Mouse (Mus musculus) neural tube, embryonic 14.5 days (tissue): ENCODE measurements at regions not wholly inside any gene's neighbourhood (a gene's known extent, or its start where the extent isn't known, plus 50 kb on each side); places are given as distances from the start of the nearest gene placed in this dataset.

Experiments used
- ATAC-seq: fragments of 200-750 bp; cut with Nextera tagmentation; 2 replicates; pipeline ENCODE4 v1.8.0; 2017; ENCODE audit warnings: low read depth, mild to moderate bottlenecking, moderate TSS enrichment, moderate library complexity
- H3K27ac ChIP-seq: fragments of 300-500 bp; sonication (generic); 2 replicates; pipeline ENCODE4 v1.5.1; 2014; ENCODE audit warnings: low read depth, mild to moderate bottlenecking, control low read depth, low read length, moderate library complexity, mixed read lengths
- H3K27me3 ChIP-seq: fragments of 300-500 bp; sonication (generic); 2 replicates; pipeline ENCODE4 v1.6.1; 2014; ENCODE audit warnings: low read length; ENCODE audit not compliant: control insufficient read depth, insufficient read depth
- H3K36me3 ChIP-seq: fragments of 300-500 bp; sonication (generic); 2 replicates; pipeline ENCODE4 v1.6.1; 2014; ENCODE audit warnings: low read length, mixed read lengths; ENCODE audit not compliant: control insufficient read depth, insufficient read depth
- H3K4me1 ChIP-seq: fragments of 300-500 bp; sonication (generic); 2 replicates; pipeline ENCODE4 v1.6.1; 2014; ENCODE audit warnings: low read length; ENCODE audit not compliant: control insufficient read depth, insufficient read depth
- H3K4me2 ChIP-seq: fragments of 300-500 bp; sonication (generic); 2 replicates; pipeline ENCODE4 v1.6.1; 2014; ENCODE audit warnings: mild to moderate bottlenecking, low read depth, low read length, control low read depth
- H3K4me3 ChIP-seq: fragments of 300-500 bp; sonication (generic); 2 replicates; pipeline ENCODE4 v1.5.1; 2014; ENCODE audit warnings: low read depth, low read length, control low read depth, mixed read lengths
- H3K9ac ChIP-seq: fragments of 300-500 bp; sonication (generic); replicated peaks from 2 replicates; pipeline ENCODE4 v1.6.1; 2014; ENCODE audit warnings: low read depth, mild to moderate bottlenecking, control low read depth, low read length, mixed read lengths
- H3K9me3 ChIP-seq: fragments of 300-500 bp; sonication (generic); 2 replicates; pipeline ENCODE4 v1.6.1; 2016; ENCODE audit warnings: low read length; ENCODE audit not compliant: control insufficient read depth
- WGBS: fragments of 180-500 bp; shearing (Covaris S2); extraction: QIAGEN DNeasy Blood & Tissue Kit; methylation state at CpG from one replicate; pipeline ENCODE4 v1.1.7; 2014; 5-methylcytosine and 5-hydroxymethylcytosine counted together

DNA sequence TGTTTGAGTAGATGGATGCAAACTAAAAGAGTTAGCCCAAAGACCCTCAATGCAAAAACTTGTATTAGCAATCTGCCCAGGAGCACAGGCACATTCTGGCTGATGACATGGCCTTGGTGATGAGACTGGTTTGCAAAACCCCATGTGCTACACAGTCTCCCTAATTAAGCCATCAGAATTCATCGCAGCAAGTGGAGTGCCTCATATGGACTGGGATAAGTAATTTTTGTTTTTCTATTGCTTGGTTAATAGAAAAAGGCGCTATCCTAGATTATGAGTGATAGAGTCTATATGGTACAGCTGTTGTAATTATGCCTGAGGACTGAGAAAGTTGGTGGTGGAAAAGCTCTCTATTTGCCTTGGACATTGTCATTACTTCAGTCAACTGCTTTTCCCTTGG lies 155.2 kb upstream of the Robo1 start:
- H3K27ac ChIP-seq: no peak overlapping the region
- no peak overlapping the region for H3K9ac ChIP-seq
- 59% methylated on average over 2 of the region's 2 CpGs for WGBS
- no peaks in the 10 kb centered on the region for H3K9me3 ChIP-seq
- H3K4me1 ChIP-seq: no peaks in the 10 kb centered on the region
- no peak overlapping the region for H3K4me2 ChIP-seq
- no peak overlapping the region for H3K4me3 ChIP-seq
- no peak for ATAC-seq
- no peaks in the 10 kb centered on the region for H3K36me3 ChIP-seq
- no peaks in the 10 kb centered on the region for H3K27me3 ChIP-seq

DNA sequence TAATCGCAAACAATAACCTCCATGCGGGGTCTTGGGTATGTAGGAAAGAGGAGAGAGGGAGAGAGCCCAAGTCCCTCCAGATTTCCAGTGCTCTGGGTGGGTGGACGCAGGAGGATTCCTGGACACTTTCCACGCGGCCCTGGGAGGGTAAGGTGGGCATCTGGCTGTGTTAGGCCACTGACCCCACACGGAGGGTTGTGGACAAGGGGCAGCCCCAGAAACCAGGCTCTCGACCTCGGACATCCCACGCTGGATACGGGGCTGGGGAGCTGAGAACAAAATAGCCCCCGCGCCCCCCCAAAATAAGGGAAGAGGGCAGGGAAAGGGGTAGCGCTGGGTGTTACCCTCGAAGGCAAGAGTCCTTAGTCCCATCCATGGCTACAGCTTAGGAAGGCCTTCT lies 150.2 kb upstream of the Robo1 start:
- H3K9ac ChIP-seq: no peak overlapping the region
- no peak overlapping the region for H3K4me2 ChIP-seq
- no peak overlapping the region for H3K27ac ChIP-seq
- no peaks in the 10 kb centered on the region for H3K4me1 ChIP-seq
- H3K9me3 ChIP-seq: no peaks in the 10 kb centered on the region
- H3K27me3 ChIP-seq: no peaks in the 10 kb centered on the region
- H3K4me3 ChIP-seq: no peak overlapping the region
- WGBS: 93% methylated on average over 14 of the region's 14 CpGs
- ATAC-seq: no peak
- no peaks in the 10 kb centered on the region for H3K36me3 ChIP-seq

DNA sequence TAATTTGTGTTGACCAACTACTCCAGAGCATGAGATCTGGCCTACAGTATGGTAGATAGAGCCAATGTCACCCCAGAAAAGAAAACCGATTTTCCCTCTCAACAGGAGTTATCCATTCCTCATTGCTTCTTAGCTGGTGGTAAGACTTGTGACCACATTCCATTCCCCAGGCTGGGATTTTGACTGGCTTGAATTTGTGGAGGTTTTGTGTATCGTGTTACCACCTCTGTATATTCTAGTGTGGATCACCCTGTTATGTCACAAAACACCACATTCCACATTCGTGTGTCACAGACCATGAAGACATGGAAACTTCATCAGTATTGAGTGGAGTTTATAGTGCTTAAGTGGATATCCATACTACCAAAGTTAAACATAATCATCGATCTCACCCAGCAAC lies 148.7 kb upstream of the Robo1 start:
- H3K4me1 ChIP-seq: no peaks in the 10 kb centered on the region
- no peak overlapping the region for H3K9ac ChIP-seq
- H3K9me3 ChIP-seq: no peaks in the 10 kb centered on the region
- no peak overlapping the region for H3K27ac ChIP-seq
- ATAC-seq: no peak
- H3K36me3 ChIP-seq: no peaks in the 10 kb centered on the region
- no peak overlapping the region for H3K4me2 ChIP-seq
- H3K27me3 ChIP-seq: no peaks in the 10 kb centered on the region
- WGBS: 83% methylated on average over 4 of the region's 4 CpGs
- no peak overlapping the region for H3K4me3 ChIP-seq

DNA sequence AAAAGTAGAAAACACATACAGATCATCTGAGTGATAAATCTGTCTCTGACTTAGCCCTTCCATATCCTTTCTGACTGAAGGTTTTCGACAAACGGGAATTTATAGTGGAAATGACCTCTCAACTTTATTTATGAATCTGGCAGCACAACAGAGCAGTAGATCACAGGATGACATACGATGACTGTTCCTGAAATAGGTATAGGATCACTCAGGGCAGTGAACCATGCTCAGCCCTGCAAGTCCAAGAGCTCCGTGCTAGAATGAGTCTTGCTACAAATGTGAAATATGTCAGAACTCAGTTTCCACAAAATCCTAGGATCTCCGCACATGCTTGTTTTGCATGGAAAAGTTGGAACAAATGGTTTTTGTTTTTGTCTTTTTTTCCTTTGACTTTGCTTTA lies 132.4 kb upstream of the Robo1 start:
- Histone ChIP-seq H3K4me2 (no peak overlapping the region), H3K9ac (no peak overlapping the region), H3K36me3 (no peaks in the 10 kb centered on the region), H3K27ac (no peak overlapping the region), H3K4me3 (no peak overlapping the region), H3K4me1 (no peaks in the 10 kb centered on the region), H3K27me3 (no peaks in the 10 kb centered on the region), H3K9me3 (no peaks in the 10 kb centered on the region)
- no peak for ATAC-seq
- WGBS: 75% methylated on average over 5 of the region's 5 CpGs

DNA sequence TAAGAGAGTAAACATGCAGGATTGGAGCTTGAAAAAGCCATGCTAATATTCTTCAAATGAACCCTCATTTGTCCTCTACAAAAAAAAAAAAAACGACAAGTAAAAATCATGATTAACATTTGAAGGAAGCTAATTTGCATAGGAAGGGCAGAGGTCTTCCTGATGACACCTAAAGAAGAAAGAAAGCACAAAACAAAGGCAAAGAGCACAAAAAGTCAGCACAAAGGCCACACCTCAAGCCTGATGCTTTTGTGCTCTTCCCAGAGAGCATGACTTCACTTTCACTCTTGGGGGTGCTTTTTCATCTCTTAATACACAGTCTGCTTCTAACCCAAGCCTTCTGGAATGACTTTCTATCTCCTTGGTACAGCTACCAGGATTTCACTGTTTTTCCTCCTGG lies 113.8 kb upstream of the Robo1 start:
- H3K4me2 ChIP-seq: no peak overlapping the region
- H3K27ac ChIP-seq: no peak overlapping the region
- no peaks in the 10 kb centered on the region for H3K27me3 ChIP-seq
- H3K4me1 ChIP-seq: no peaks in the 10 kb centered on the region
- no peak for ATAC-seq
- no peak overlapping the region for H3K9ac ChIP-seq
- no peaks in the 10 kb centered on the region for H3K9me3 ChIP-seq
- 9% methylated on average over 1 of the region's 1 CpGs for WGBS
- H3K4me3 ChIP-seq: no peak overlapping the region
- H3K36me3 ChIP-seq: no peaks in the 10 kb centered on the region

DNA sequence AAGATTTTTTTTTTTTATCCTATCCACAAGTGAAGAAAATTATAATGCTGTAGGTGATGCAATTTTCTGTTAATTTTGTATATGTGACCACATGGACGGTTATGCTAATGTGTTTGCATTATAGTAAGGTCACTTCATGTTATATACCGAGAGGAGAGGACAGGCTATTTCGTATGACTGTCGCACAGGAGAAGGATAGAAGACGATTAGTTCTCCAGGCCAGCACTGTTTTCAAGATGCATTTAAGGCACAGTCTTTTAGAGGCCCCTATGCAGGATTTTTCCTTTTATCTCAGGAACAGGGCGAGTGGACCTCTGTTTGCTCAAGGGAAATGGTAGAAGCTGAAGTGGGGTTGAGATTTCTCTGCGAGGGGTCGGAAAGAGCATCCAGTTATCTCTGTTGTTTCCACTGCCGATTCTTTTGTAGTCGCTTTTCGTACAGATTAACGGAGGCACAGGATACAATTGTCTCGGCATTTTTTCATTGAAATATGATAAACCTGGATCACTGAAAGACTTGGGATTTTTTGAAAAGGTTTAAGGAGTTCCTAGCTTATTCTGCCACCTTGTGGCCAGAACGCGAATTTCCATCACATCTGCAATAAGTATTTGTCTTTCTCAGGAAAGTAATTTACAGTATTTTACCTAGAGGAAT lies 92.6 kb upstream of the Robo1 start:
- Histone ChIP-seq H3K4me2 (peak overlapping the region; percentile 47; the same call in 1 of the 2 replicates), H3K9me3 (no peaks in the 10 kb centered on the region), H3K27ac (no peak overlapping the region), H3K27me3 (no peaks in the 10 kb centered on the region), H3K4me3 (peak overlapping the region; percentile 13; the same call in 1 of the 2 replicates), H3K9ac (0 out of 2 replicates have a peak overlapping the region, but pooled peaks have one; percentile 41), H3K4me1 (no peaks in the 10 kb centered on the region), H3K36me3 (no peaks in the 10 kb centered on the region)
- 37% methylated on average over 15 of the region's 15 CpGs for WGBS
- peak; percentile 50; the same call in 1 of the 2 replicates for ATAC-seq

DNA sequence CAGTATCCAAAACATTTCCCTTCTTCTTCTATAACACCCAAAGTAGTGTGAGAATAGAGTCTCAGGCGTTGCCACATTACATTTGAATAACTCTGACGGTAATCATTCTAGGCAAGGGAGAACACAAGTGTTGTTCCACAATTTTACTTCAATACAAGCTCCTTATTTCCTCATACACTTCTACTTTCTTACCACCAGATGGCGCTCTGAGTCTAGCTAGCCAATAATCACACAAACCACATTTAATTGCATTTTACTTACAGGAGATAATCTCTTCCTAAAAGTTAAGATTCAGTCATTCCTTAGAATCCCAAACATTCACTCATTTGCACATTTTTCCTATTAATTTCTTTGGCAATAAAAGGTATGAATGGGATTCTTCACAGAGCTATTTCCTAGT lies 90.1 kb upstream of the Robo1 start:
- H3K36me3 ChIP-seq: no peaks in the 10 kb centered on the region
- no peak overlapping the region for H3K27ac ChIP-seq
- H3K4me1 ChIP-seq: no peaks in the 10 kb centered on the region
- no peak for ATAC-seq
- no peak overlapping the region for H3K4me3 ChIP-seq
- no peaks in the 10 kb centered on the region for H3K9me3 ChIP-seq
- 4% methylated on average over 3 of the region's 3 CpGs for WGBS
- no peak overlapping the region for H3K9ac ChIP-seq
- no peaks in the 10 kb centered on the region for H3K27me3 ChIP-seq
- H3K4me2 ChIP-seq: no peak overlapping the region

DNA sequence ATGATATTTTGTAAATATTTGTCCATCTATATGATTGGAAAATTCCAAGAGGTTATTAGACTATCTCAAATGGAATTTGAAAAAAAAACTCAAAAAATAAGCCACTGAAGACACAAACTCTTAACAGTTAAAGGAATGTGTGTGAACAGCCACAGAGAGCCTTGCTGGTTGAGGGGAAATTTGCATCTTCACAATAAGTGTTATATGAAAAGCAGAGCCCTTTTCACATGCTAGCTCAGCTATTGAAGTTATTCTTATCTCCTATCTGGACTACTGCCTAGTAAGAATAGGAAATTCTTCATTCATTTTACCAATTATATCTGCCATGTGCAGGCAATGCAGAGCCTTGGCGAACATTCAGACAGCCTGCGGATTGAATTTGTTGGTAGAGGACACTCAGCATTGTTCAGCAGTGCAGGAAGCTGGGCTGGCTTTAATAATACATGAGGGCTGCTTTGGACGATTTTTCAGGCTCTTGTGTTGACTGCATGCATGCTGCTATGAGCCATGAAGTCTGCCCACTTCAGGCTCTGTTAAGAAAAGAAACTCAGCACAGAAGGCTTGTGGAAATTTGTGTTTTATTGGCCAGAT lies 86.1 kb upstream of the Robo1 start:
- H3K9me3 ChIP-seq: no peaks in the 10 kb centered on the region
- WGBS: 9% methylated on average over 3 of the region's 3 CpGs
- no peaks in the 10 kb centered on the region for H3K36me3 ChIP-seq
- H3K4me3 ChIP-seq: no peak overlapping the region
- no peaks in the 10 kb centered on the region for H3K4me1 ChIP-seq
- no peak overlapping the region for H3K4me2 ChIP-seq
- H3K9ac ChIP-seq: no peak overlapping the region
- ATAC-seq: peak; percentile 28; the same call in 1 of the 2 replicates
- H3K27ac ChIP-seq: 0 out of 2 replicates have a peak overlapping the region, but pooled peaks have one; percentile 6
- no peaks in the 10 kb centered on the region for H3K27me3 ChIP-seq

DNA sequence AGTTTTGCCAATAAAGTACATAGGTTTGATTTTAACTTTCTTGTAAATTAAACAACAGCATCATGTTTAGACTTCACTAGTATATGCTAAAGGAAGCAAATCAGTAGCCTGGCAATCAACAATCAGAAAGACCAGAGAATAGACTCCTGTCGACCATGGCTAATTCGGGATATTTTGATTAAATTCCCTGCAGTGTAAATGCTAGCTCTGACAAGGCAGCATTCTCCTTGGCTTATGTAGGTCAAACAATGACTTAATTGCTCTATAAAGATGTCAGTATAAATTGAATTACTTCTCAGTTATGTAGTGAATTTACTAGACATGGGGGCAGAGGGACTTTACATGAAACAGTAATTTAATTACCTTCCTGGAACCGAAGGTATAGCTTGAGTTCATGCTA lies 84.2 kb upstream of the Robo1 start:
- Histone ChIP-seq H3K4me1 (no peaks in the 10 kb centered on the region), H3K4me2 (no peak overlapping the region), H3K9ac (no peak overlapping the region), H3K27me3 (no peaks in the 10 kb centered on the region), H3K4me3 (no peak overlapping the region), H3K27ac (no peak overlapping the region), H3K36me3 (no peaks in the 10 kb centered on the region), H3K9me3 (no peaks in the 10 kb centered on the region)
- ATAC-seq: peak; percentile 38; the same call in 1 of the 2 replicates
- 22% methylated on average over 3 of the region's 3 CpGs for WGBS
